Mouse (Mus musculus) heart, postnatal 0 days (tissue): ENCODE data around the gene Rab4a. TPM values are rescaled to one million over a fixed set of nuclear protein-coding genes. Genes with fewer than 3 reads are reported as not detected.

Experiments used
- ATAC-seq: fragments of 200-750 bp; cut with Nextera tagmentation; 2 replicates; pipeline ENCODE4 v1.8.0; 2017; ENCODE audit warnings: low read depth, moderate number of reproducible peaks, moderate library complexity; ENCODE audit not compliant: insufficient read depth
- DNase-seq: peaks from one replicate; pipeline ENCODE4 v3.0.0-alpha.2; 2016; ENCODE audit warnings: low spot score
- H3K27ac ChIP-seq: fragments of 300-500 bp; sonication (generic); 2 replicates; pipeline ENCODE4 v1.5.1; 2014; ENCODE audit warnings: low read depth, mild to moderate bottlenecking
- H3K27me3 ChIP-seq: fragments of 300-500 bp; sonication (generic); 2 replicates; pipeline ENCODE4 v1.6.1; 2014; ENCODE audit warnings: low read length, mixed read lengths; ENCODE audit not compliant: control insufficient read depth, insufficient read depth
- H3K36me3 ChIP-seq: fragments of 300-500 bp; sonication (generic); replicated peaks from 2 replicates; pipeline ENCODE4 v1.6.1; 2014; ENCODE audit warnings: low read length, mixed read lengths; ENCODE audit not compliant: control insufficient read depth, insufficient read depth
- H3K4me1 ChIP-seq: fragments of 300-500 bp; sonication (generic); 2 replicates; pipeline ENCODE4 v1.6.1; 2014; ENCODE audit warnings: antibody characterized with exemption; ENCODE audit not compliant: control insufficient read depth, insufficient read depth
- H3K4me2 ChIP-seq: fragments of 300-500 bp; sonication (generic); 2 replicates; pipeline ENCODE4 v1.6.1; 2014; ENCODE audit warnings: low read depth, mild to moderate bottlenecking, low read length, moderate library complexity
- H3K4me3 ChIP-seq: fragments of 300-500 bp; sonication (generic); 2 replicates; pipeline ENCODE4 v1.5.1; 2014; ENCODE audit warnings: low read depth, low read length
- H3K9ac ChIP-seq: fragments of 300-500 bp; sonication (generic); replicated peaks from 2 replicates; pipeline ENCODE4 v1.6.1; 2014; ENCODE audit warnings: low read depth, low read length, mixed read lengths
- H3K9me3 ChIP-seq: fragments of 300-500 bp; sonication (generic); replicated peaks from 2 replicates; pipeline ENCODE4 v1.6.1; 2016; ENCODE audit warnings: low read length; ENCODE audit not compliant: control insufficient read depth
- CTCF ChIP-seq: IDR thresholded peaks from 2 replicates; pipeline ENCODE4 v1.5.1; 2016; ENCODE audit warnings: antibody characterized with exemption, control low read depth, low read depth
- EP300 ChIP-seq: IDR thresholded peaks from 2 replicates; pipeline ENCODE4 v1.6.1; 2016; ENCODE audit warnings: antibody characterized with exemption, low read depth
- WGBS: fragments of 180-500 bp; shearing (Covaris S2); extraction: QIAGEN DNeasy Blood & Tissue Kit; methylation state at CpG from one replicate; pipeline ENCODE4 v1.1.7; 2014; 5-methylcytosine and 5-hydroxymethylcytosine counted together
- polyA plus RNA-seq: library from polyadenylated mRNA; unstranded; fragments of >200 nt; fragmentation: Nextera tagmentation; extraction: Ambion mirVana; gene quantifications from 2 replicates; pipeline ENCODE4 v1.2.1, GENCODE M21; 2015
- total RNA-seq: library from RNA; depleted of rRNA; stranded (reverse); fragments of >200 nt; gene quantifications from 2 replicates; pipeline ENCODE4 v1.2.3, GENCODE M21; 2014; ENCODE audit warnings: low replicate concordance

Gene Rab4a
- total and polyA plus RNA-seq, 2 experiments from 2014 or later, result 13.7 to 30.1 TPM

DNA sequence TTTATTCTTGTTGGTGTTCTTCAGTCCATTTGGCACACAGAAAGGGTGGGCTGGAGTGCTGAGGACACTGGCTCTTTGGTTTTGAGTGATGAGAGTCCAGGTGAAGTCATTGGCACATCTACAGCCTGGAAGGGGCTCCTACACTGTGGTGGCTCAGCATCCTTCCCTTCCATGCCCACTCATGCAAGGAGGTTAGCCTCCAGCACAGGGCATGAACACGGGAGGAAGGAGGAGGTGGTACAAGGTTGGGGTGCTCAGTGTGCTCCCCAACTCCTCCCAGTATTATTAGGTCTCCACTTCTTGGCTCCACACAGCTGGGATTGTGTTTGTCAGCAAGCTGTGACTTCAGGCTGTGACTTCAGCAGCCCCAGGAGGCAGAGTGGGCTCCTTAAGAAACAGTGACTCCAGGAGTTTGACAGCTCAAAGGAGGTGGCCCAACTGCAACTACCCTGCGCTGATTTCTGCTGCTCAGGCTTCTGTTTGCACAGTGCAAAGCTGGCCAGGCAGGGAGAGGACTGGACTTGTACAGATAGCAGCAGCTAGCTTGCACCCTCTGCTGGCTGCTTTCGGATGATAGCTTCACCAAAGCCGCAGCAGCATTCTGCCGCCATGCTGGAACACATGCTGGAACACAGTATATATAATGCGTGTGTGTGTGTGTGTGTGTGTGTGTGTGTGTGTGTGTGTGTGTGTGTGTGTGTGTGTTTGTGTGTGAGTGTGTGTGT is 22.1 kb upstream of the Rab4a start:
- 10% methylated on average over 6 of the region's 6 CpGs for WGBS
- H3K4me3 ChIP-seq, result no peak overlapping the region
- no peaks in the 10 kb centered on the region for H3K4me1 ChIP-seq
- H3K9ac ChIP-seq, result no peak overlapping the region
- no peak for TF ChIP-seq EP300
- TF ChIP-seq CTCF, result peak; percentile 94
- ATAC-seq (peak; percentile 84), DNase-seq (peak; percentile 85)
- H3K9me3 ChIP-seq, result no peaks in the 10 kb centered on the region
- 0 out of 2 replicates have a peak, but pooled peaks cover 5% of the 10 kb centered on the region for H3K27me3 ChIP-seq
- no peak overlapping the region for H3K4me2 ChIP-seq
- no peaks in the 10 kb centered on the region for H3K36me3 ChIP-seq
- H3K27ac ChIP-seq, result no peak overlapping the region

DNA sequence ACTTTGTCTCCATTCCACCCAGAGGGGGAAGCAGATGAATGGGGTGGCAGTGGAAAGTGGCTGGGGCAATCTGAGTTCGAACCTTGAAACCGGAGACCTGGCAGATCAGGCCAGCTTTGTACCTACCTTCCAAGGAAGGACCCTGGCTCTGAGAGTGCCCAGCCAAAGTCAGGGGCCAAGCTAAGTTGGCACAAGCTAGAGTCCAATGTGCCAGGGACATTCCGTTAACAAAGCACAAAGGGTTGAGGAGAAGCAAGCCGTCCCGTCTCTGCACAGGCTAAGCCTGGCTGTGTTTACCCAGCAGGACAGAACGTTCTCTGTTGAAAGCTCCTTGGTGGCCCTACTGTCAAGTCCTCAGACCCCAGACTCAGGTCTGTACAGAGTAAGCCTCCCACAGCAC is 19.6 kb upstream of the Rab4a start:
- TF ChIP-seq EP300 (no peak), CTCF (no peak)
- H3K27ac ChIP-seq, result no peak overlapping the region
- H3K4me2 ChIP-seq, result no peak overlapping the region
- no peaks in the 10 kb centered on the region for H3K9me3 ChIP-seq
- WGBS, result 68% methylated on average over 6 of the region's 6 CpGs
- no peak for DNase-seq
- no peaks in the 10 kb centered on the region for H3K4me1 ChIP-seq
- no peak overlapping the region for H3K9ac ChIP-seq
- 0 out of 2 replicates have a peak, but pooled peaks cover 5% of the 10 kb centered on the region for H3K27me3 ChIP-seq
- ATAC-seq, result no peak
- no peaks in the 10 kb centered on the region for H3K36me3 ChIP-seq
- H3K4me3 ChIP-seq, result no peak overlapping the region

DNA sequence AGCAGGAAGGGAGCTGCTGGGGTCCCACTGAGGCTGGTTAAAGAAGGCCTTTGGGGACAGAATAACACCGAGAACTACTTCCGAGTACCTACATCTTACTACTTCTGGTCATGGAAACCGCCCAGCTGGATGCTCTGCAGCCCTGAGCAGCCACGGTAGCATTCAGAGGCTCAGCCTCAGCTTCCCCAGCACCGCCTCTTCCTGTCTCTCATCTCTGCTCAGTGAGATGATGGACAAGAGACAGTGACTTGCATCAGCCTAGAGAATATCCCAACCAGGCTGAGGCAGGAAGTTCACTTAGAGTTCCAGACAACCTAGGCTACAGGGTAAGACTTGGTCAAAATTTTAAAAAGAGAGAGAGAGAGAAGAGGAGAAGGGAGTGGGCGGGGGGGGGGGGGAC is 19.1 kb upstream of the Rab4a start:
- H3K4me3 ChIP-seq, result no peak overlapping the region
- H3K4me2 ChIP-seq, result no peak overlapping the region
- no peak overlapping the region for H3K9ac ChIP-seq
- DNase-seq (no peak), ATAC-seq (no peak)
- H3K36me3 ChIP-seq, result no peaks in the 10 kb centered on the region
- H3K27ac ChIP-seq, result no peak overlapping the region
- no peak for TF ChIP-seq EP300
- TF ChIP-seq CTCF, result no peak
- 0 out of 2 replicates have a peak, but pooled peaks cover 5% of the 10 kb centered on the region for H3K27me3 ChIP-seq
- 55% methylated on average over 6 of the region's 6 CpGs for WGBS
- H3K9me3 ChIP-seq, result no peaks in the 10 kb centered on the region
- H3K4me1 ChIP-seq, result no peaks in the 10 kb centered on the region

DNA sequence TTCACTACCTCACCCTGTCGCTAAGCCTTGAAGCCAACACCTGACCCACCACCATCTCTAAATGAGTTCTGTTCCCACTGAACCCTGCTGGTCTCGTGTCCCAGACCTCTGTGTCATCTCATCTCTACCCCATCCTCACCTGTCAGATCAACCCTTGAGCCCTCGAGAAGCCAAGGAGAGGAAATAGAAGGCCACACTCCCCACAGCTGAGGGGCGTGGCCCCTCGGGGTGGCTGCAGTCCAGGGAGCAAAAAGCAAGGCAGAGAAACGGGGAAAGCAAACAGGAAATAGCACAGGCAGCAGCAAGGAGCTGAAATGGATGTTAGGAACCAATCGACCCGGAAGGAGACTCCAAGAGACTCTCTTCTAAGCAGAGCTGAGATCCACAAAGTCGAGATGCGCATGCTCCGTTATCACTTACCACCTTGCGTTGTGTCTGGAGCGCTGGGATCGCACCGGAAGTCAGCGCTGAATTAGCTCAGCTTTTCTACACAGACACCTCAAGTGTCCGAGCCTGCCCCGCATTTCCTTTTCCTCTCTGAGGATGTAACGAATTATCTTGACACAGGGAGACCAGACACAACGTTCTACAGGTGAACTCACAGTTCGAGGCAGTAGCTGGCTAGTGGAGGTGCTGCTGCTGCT is 18.4 kb upstream of the Rab4a start:
- WGBS, result 32% methylated on average over 21 of the region's 21 CpGs
- no peaks in the 10 kb centered on the region for H3K9me3 ChIP-seq
- TF ChIP-seq EP300 (no peak), CTCF (no peak)
- H3K4me3 ChIP-seq, result no peak overlapping the region
- no peak overlapping the region for H3K27ac ChIP-seq
- peak overlapping the region; percentile 3; the same call in 1 of the 2 replicates for H3K4me2 ChIP-seq
- H3K4me1 ChIP-seq, result no peaks in the 10 kb centered on the region
- no peak overlapping the region for H3K9ac ChIP-seq
- H3K27me3 ChIP-seq, result 0 out of 2 replicates have a peak, but pooled peaks cover 5% of the 10 kb centered on the region
- no peaks in the 10 kb centered on the region for H3K36me3 ChIP-seq
- ATAC-seq (no peak), DNase-seq (no peak)

DNA sequence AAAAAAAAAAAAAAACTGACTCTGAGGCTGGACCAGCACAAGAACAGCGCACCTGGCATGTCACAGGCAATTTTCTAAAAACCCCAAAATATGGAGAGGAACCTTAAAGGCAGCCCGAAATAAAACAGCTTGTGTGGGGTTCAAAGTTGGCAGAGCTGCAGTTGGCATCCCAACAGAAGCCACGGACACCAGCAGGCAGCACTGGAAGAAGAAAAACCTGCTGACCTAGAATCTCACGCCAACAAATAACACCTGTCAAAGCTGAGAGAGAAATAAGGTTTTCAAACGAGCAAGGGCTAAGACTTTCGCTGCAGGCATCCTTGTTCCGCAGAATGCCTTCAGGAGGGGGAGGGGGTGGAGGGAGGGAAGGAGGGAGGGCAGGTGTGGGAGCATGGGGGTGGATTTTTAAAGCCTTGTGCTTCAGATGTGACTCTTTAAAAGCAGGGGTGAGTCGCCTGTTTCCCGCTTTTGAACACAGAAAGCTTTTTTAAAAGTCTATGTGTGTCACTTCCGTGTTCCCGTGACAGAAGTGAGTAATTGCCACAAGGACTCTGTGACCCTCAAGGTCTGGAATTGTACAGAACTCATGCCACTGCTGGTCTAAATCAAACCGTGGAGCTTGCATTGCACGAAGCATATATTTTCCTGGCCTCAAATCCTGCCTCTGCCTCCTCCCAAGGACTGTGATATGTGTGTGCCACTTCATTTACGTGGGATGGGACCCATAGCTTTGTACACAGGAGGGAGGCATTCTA is 17.2 kb upstream of the Rab4a start:
- Histone ChIP-seq H3K4me1 (no peaks in the 10 kb centered on the region), H3K27me3 (0 out of 2 replicates have a peak, but pooled peaks cover 5% of the 10 kb centered on the region), H3K9me3 (no peaks in the 10 kb centered on the region), H3K27ac (no peak overlapping the region), H3K4me2 (no peak overlapping the region), H3K4me3 (no peak overlapping the region), H3K36me3 (no peaks in the 10 kb centered on the region), H3K9ac (no peak overlapping the region)
- 53% methylated on average over 14 of the region's 14 CpGs for WGBS
- TF ChIP-seq CTCF (no peak), EP300 (no peak)
- no peak for DNase-seq
- no peak for ATAC-seq
